Mouse (Mus musculus) frontal cortex, postnatal 25 days (tissue): ENCODE measurements around the gene Megf11.
"Not testable (repeated sequence)": the region's sequence is repeated elsewhere in the genome, so short reads cannot be mapped to it uniquely, and the experiment has no call there.

ENCODE experiments used
- DNase-seq, 2 experiments: peaks; one replicate each; pipeline ENCODE4 v3.0.0; 2022; ENCODE audit warnings: low spot score in 2 of 2

The Megf11 gene

GRCm38 (mm10) chr9:64466090-64466489, 80.7 kb downstream of the Megf11 start:
- DNase-seq, result no peak

DNA sequence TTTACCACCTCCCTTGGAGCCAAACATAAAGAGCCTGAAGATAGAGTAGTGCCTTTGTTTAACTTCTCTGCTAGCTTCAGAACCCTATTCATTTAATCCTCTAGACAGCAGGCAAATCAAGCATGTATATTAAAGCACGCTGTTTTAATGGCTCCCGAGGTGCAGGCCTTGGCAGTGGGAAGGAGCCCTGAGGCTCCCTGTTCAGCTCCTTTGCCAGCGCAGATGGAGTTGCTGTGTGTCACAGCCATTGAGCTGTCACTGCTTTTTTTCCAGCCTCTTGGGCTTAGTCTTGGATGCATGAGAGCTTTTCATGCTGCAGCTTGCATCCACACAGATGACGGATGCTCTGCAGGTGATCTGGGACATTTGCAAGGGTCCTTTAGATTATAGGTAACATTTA, 81.1 kb downstream of the Megf11 start:
- no peak for DNase-seq

DNA sequence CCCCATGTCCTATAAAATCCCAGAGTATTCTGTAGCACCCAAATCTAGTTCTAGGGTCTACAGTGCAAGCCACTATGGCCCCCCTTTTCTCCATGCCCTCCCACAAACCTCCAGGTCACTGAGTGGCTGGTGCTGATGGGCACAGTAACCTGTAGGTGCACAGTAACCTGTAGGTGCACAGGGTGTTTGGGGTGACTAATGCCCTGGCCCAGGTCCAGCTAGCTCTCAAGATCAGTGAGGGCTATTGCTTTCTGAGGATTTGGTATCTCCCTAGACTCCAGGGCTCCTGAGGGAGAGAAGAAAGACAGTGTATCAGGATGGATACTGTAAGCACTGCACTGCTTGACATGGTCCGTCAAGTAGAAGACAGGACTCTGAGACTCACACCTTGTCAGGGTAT, 85.4 kb downstream of the Megf11 start:
- DNase-seq, result no peak

DNA sequence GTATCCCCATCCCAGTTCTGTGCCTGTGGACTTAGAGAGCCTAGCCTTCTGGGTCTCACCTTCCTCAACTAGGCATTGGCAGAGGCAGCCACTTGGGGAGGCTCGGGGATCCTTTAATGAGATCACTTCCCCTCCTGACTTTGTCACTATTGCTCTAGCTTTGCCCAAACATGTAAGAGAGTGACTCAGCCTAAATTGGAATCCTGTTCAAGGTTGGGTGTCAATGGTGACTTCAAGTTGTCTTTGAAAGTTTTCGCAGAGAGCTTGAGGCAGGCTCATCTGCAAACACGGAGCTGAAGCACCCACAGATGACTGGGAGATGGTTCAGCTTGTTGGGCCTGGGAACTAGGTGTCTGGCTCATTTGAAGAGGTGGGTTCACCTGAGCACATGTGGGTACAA, 85.9 kb downstream of the Megf11 start:
- no peak for DNase-seq

DNA sequence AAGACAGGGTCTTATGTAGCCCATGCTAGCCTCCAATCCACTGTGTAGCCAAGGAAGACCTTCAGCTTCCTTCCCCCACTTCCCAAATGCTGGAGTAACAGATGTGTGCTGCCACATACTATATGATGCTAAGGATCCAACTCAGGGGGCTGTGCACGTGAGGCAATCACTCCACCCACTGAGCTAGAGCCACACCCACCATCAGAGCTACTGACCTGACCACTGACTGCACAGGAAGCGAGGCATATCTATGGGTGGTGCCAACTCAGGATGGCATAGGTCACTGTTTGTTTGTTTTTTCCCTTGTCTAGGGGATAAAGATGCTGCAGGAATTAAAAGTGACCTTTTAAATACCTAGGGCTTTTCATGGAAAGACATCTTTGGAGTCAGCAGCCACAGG, 86.7 kb downstream of the Megf11 start:
- no peak for DNase-seq

GRCm38 (mm10) chr9:64472743-64473142, 87.3 kb downstream of the Megf11 start:
- DNase-seq, result no peak

DNA sequence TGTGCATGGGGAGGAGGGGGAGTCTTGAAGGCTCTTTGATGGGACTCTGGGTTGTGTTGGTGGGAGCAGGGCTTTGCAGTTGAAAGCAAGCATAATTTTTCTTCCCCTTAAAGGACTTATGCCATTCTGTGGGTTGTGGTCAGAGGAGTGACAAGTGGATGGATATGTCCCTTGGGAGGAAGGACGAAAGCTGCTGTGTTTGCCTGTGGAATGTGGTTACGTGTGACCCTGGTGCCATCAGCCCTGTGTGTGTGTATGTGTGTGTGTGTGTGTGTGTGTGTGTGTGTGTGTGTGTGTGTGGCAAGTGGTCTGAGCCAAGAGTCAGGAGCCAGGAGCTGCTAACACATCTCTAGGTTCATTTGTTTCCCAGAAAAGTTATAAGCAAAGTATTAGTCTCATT, 87.7 kb downstream of the Megf11 start:
- DNase-seq, result no peak

DNA sequence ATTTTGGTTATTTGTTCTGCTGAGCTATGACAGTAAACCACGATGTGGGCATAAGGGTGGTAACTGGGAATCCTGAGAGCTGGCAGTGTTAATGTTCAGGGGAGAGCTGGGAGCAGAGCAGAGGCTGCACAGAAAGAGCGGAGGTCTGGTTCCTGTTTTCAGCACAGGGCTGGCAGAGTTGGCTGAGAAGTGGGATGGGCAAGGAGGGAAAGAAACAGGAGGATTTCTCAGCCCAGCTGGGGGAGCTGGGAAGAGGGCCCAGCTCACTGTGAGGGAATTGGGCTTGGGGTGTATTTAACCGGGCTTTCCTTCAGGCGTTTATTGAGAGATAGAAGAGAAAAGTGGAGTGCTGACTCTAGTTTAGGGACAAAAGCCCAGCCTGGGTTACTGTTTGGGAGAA, 88.3 kb downstream of the Megf11 start:
- no peak for DNase-seq

DNA sequence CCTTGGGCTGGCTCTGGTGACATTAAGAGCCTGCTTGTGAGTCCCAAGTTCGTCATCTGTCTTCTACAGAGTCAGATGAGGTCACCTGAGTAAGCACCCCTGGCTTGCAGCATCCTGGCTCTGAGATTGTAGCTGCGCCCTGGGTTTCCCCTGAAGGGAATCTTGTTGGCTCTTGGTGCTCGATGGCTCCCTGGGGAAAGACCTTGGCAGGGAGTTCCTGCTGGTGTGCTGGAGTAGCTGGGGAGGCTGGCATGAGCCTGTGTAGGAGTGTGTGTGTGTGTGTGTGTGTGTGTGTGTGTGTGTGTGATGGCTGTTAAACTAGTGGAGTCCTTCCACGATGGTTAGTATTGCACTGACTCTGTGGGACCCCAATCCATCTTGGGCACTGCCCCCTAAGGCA, 88.7 kb downstream of the Megf11 start:
- no peak for DNase-seq

- no peak for DNase-seq
Observed at GRCm38 (mm10) chr9:64475942-64476341, 90.5 kb downstream of the Megf11 start.

- DNase-seq, result not testable (repeated sequence)
Observed at GRCm38 (mm10) chr9:64477397-64477796, 92.0 kb downstream of the Megf11 start.

DNA sequence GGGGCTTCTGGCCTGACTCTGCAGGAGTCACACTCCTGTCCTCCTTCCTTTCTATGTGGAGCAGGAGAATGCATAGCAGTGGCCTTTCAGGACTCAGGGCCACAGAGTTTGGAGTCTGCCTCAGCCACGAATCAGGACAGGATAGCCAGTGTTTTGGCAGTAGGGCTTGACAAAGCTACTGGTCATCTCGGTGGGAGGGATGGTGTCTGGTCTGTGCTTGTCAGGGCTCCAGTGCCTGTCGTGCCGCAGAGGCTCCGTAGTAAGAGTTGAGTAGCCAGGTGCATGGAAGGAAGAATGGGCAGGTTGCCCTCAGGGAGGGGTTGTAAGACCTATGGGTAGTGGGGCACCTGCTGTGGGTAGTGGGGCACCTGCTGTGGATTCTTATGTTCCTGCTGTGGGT, 96.7 kb downstream of the Megf11 start:
- DNase-seq, result no peak

GRCm38 (mm10) chr9:64487377-64487776, 102.0 kb downstream of the Megf11 start:
- DNase-seq, result no peak

DNA sequence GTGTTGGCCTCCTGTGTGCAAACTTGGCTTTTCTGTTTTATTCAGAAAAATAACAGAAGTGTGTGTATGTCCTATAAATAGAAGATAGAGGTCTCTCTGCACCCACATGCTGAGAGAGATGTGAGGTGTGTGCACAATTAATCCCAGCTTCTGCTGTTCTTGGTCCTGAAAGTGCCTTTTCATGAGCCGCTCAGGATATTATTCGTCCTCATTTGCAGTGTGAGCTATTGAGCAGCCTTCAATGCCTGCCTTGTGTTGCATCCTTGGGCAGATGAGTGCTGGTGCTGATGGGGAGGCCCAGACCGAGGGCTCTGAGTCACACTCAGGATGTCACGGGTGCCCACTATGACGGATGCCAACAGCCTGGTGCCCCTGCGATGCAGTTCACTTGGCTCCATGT, 109.2 kb downstream of the Megf11 start:
- DNase-seq, result no peak

DNA sequence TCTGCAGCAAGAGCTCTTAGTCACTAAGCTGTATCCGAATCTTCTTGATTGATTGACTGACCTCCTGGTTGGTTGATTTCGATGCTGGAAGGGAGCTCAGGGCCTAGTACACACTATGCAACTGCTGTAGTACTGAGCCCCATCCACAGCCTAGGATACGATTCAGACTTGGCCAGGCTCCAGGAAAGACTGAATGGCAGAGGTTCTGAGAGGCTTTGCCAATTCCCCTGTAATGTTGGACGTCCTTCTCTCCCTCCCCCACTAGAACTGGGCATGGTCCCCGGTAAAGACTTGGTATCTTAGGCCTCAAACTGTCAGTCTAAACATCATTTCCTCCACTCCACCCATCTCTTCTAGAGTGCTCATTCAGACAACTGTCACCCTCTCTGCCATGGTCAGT, 113.5 kb downstream of the Megf11 start:
- no peak for DNase-seq

DNA sequence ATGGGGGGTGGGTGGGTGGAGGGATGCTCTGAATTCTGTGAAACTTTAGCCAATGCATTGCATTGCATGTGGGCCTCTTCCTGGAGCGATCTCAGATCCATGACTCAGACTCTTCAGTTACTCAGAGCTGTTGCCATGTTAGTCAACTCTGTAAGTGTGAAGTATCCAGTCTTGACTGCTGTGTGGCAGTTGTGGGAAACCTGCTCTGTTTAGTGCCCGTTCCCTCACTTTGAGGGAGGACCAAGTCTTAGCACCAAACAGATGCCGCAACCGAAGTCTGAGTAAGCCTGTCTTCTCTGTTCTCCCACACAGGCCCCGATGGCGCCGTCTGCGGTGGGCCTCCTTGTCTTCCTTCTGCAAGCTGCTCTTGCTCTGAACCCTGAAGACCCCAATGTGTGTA, 115.8 kb downstream of the Megf11 start:
- peak; percentile 10 to 39 for DNase-seq

DNA sequence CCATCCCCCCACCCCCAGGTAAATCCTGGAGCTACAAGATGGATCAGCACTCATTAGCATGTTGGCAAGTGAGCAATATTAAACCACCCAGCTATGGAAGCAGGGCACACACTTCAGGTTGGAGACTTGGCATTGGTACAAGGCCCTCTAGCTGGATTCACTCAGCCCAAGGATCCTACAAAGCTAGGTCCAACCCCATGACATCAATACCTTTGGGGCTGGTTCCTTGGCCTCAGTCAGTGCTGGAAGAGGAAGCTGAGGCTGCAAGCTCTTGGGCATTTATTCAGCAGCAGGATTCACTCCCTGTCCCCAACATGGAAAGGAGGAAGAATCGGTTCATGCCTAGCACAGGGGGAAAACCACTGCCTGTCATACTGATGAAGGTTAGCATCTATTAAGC, 118.6 kb downstream of the Megf11 start:
- no peak for DNase-seq

DNA sequence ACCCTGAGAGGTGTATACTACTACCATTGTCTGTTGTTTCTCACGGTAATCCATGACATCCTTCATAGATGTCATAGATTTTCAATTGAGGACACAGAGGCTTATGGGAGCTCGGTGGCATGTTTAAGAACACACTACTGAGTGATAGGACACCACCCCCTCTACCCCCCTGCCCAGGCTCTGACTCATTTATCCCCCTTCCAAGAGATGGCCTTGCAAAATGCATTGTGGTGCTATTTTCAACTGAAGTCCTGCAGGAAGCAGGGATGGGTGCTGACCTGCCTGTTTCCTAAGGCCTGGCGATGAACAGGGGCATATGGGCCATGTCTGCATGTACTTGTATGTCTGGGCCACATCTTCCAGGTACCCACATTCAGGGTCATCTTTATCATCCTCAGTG, 119.0 kb downstream of the Megf11 start:
- no peak for DNase-seq

- no peak for DNase-seq
Observed at GRCm38 (mm10) chr9:64504921-64505320, 119.5 kb downstream of the Megf11 start.

DNA sequence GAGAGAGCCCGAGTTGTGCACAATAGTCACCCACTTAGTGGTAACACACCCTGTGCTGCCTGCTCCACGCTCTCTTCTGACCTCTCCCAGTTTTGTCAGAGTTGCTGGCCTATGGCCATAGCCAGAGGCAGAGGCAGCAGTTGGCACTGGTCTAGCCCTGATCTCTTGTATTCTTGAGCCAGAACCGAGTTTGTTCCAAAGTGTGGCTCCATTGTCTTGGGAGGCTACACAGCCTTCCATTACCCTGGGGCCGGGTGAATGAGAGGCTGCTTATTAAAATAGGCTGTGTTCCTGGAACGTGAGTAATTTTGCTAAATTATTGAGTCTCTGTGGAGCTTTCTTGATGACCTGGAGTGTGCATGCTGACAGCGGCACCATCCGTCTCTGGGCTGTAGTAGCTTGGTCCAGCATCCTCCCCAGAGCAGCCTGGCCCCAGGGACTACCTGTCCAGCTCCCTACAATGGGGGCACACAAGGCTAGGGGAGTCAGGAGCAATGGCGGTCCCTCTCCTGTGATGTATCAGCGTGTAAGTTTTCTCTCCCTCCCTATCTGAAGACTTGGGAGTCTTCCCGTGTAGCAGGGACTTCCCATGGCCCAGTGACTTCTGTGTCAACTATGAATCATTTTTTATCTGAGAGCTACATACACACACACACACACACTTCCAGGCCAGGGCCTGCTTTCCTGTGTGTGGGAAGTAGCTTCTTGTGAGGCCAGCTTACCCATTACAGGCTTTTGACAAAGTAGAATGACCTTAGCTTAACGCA, 121.2 kb downstream of the Megf11 start:
- DNase-seq, result no peak

GRCm38 (mm10) chr9:64507207-64507517, 121.7 kb downstream of the Megf11 start:
- DNase-seq, result no peak

DNA sequence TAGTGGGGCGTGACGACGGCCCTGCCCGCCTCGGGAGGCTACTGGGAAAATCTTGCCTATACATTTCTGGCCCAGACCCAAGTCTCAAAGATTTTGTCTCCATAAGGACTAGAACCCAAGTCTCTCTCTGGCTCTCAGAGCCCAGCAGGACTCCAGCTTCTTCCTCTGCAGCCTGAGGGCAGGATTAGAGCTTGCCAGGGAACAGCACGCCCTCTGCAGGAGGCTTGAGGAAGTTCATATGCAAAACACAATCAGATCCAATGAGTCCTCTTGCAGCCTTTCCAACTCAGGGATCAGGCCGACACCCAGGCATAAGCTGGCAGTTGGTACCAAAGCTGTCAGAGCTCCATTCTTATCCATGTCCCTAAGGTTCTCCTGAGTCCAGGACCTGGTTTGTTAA, 122.6 kb downstream of the Megf11 start:
- DNase-seq, result no peak

GRCm38 (mm10) chr9:64514826-64515225, 129.4 kb downstream of the Megf11 start:
- no peak for DNase-seq
